Mouse (Mus musculus) heart, embryonic 11.5 days (tissue): ENCODE data around the gene Wnt8b. TPM values are rescaled to one million over a fixed set of nuclear protein-coding genes. Genes with fewer than 3 reads are reported as not detected.

Experiments used
- ATAC-seq: fragments of 200-750 bp; cut with Nextera tagmentation; replicated peaks from 2 replicates; pipeline ENCODE4 v1.8.0; 2017; ENCODE audit warnings: moderate library complexity; ENCODE audit not compliant: insufficient number of reproducible peaks, low FRiP score, low TSS enrichment
- H3K27ac ChIP-seq: fragments of 300-500 bp; sonication (generic); 2 replicates; pipeline ENCODE4 v1.5.1; 2014; ENCODE audit warnings: mild to moderate bottlenecking, low read depth, low read length
- H3K27me3 ChIP-seq: fragments of 300-500 bp; sonication (generic); 2 replicates; pipeline ENCODE4 v1.6.1; 2014; ENCODE audit warnings: mild to moderate bottlenecking, low read length, mixed read lengths; ENCODE audit not compliant: control insufficient read depth, insufficient read depth
- H3K36me3 ChIP-seq: fragments of 300-500 bp; sonication (generic); 2 replicates; pipeline ENCODE4 v1.6.1; 2014; ENCODE audit warnings: mild to moderate bottlenecking, low read length, moderate library complexity, mixed read lengths; ENCODE audit not compliant: control insufficient read depth, insufficient read depth
- H3K4me1 ChIP-seq: fragments of 300-500 bp; sonication (generic); 2 replicates; pipeline ENCODE4 v1.6.1; 2014; ENCODE audit warnings: low read length; ENCODE audit not compliant: control insufficient read depth, insufficient read depth
- H3K4me2 ChIP-seq: fragments of 300-500 bp; sonication (generic); 2 replicates; pipeline ENCODE4 v1.6.1; 2014; ENCODE audit warnings: mild to moderate bottlenecking, moderate library complexity
- H3K4me3 ChIP-seq: fragments of 300-500 bp; sonication (generic); 2 replicates; pipeline ENCODE4 v1.5.1; 2014; ENCODE audit warnings: low read depth, low read length
- H3K9ac ChIP-seq: fragments of 300-500 bp; sonication (generic); 2 replicates; pipeline ENCODE4 v1.6.1; 2014; ENCODE audit warnings: mild to moderate bottlenecking, low read depth, low read length, moderate library complexity
- H3K9me3 ChIP-seq: fragments of 300-500 bp; sonication (generic); replicated peaks from 2 replicates; pipeline ENCODE4 v1.6.1; 2016; ENCODE audit warnings: low read length; ENCODE audit not compliant: control insufficient read depth
- WGBS: fragments of 180-500 bp; shearing (Covaris S2); extraction: QIAGEN DNeasy Blood & Tissue Kit; methylation state at CpG from one replicate; pipeline ENCODE4 v1.1.7; 2014; ENCODE audit not compliant: insufficient replicate concordance; 5-methylcytosine and 5-hydroxymethylcytosine counted together
- polyA plus RNA-seq: library from polyadenylated mRNA; unstranded; fragments of >200 nt; fragmentation: Nextera tagmentation; extraction: Ambion mirVana; gene quantifications from 2 replicates; pipeline ENCODE4 v1.2.1, GENCODE M21; 2014

The Wnt8b gene
- polyA plus RNA-seq, 1 experiment from 2014 or later = not detected

GRCm38 (mm10) chr19:44514521-44515451, 21.5 kb downstream of the Wnt8b start:
- WGBS = 24% methylated on average over 14 of the region's 14 CpGs
- Histone ChIP-seq H3K36me3 (no peaks in the 10 kb centered on the region), H3K4me1 (peaks cover 10% of the 10 kb centered on the region; the same call in 1 of the 2 replicates), H3K9me3 (no peaks in the 10 kb centered on the region), H3K27me3 (peaks cover 76% of the 10 kb centered on the region), H3K4me3 (no peak overlapping the region), H3K4me2 (no peak overlapping the region), H3K9ac (no peak overlapping the region), H3K27ac (no peak overlapping the region)
- no peak for ATAC-seq

- Histone ChIP-seq H3K4me1 (peaks cover 7% of the 10 kb centered on the region; the same call in 1 of the 2 replicates), H3K27ac (no peak overlapping the region), H3K36me3 (no peaks in the 10 kb centered on the region), H3K4me3 (no peak overlapping the region), H3K27me3 (peaks cover 66% of the 10 kb centered on the region), H3K9ac (no peak overlapping the region), H3K4me2 (no peak overlapping the region), H3K9me3 (no peaks in the 10 kb centered on the region)
- ATAC-seq = no peak
- WGBS = 33% methylated on average over 6 of the region's 6 CpGs
Observed at GRCm38 (mm10) chr19:44515769-44516168, 22.5 kb downstream of the Wnt8b start.

GRCm38 (mm10) chr19:44517996-44518768, 24.9 kb downstream of the Wnt8b start:
- Histone ChIP-seq H3K36me3 (no peaks in the 10 kb centered on the region), H3K4me1 (no peaks in the 10 kb centered on the region), H3K4me2 (no peak overlapping the region), H3K9me3 (no peaks in the 10 kb centered on the region), H3K27me3 (peaks cover 42% of the 10 kb centered on the region), H3K4me3 (no peak overlapping the region), H3K27ac (no peak overlapping the region), H3K9ac (no peak overlapping the region)
- WGBS = 55% methylated on average over 12 of the region's 12 CpGs
- no peak for ATAC-seq

- ATAC-seq = no peak
- Histone ChIP-seq H3K9ac (no peak overlapping the region), H3K27me3 (peaks cover 33% of the 10 kb centered on the region)
Observed at GRCm38 (mm10) chr19:44519152-44519551, 25.9 kb downstream of the Wnt8b start.

GRCm38 (mm10) chr19:44525551-44526205, 32.4 kb downstream of the Wnt8b start:
- WGBS = 75% methylated on average over 9 of the region's 9 CpGs
- H3K4me2 ChIP-seq = no peak overlapping the region
- H3K27me3 ChIP-seq = no peaks in the 10 kb centered on the region; the same call in 1 of the 2 replicates
- no peak overlapping the region for H3K4me3 ChIP-seq
- no peaks in the 10 kb centered on the region for H3K36me3 ChIP-seq
- no peaks in the 10 kb centered on the region for H3K9me3 ChIP-seq
- no peak for ATAC-seq
- no peak overlapping the region for H3K9ac ChIP-seq
- no peaks in the 10 kb centered on the region for H3K4me1 ChIP-seq
- H3K27ac ChIP-seq = no peak overlapping the region

More at GRCm38 (mm10) chr19:44519152-44519551, 25.9 kb downstream of the Wnt8b start:
- Histone ChIP-seq H3K9me3 (no peaks in the 10 kb centered on the region), H3K36me3 (no peaks in the 10 kb centered on the region), H3K4me1 (no peaks in the 10 kb centered on the region), H3K4me3 (no peak overlapping the region), H3K4me2 (no peak overlapping the region), H3K27ac (no peak overlapping the region)
- 21% methylated on average over 7 of the region's 7 CpGs for WGBS

- Histone ChIP-seq H3K27me3 (peaks cover 9% of the 10 kb centered on the region), H3K4me2 (no peak overlapping the region), H3K4me1 (no peaks in the 10 kb centered on the region), H3K4me3 (no peak overlapping the region), H3K36me3 (no peaks in the 10 kb centered on the region), H3K9ac (no peak overlapping the region), H3K9me3 (no peaks in the 10 kb centered on the region), H3K27ac (no peak overlapping the region)
- ATAC-seq = no peak
- 74% methylated on average over 6 of the region's 6 CpGs for WGBS
Observed at GRCm38 (mm10) chr19:44530018-44530417, 36.7 kb downstream of the Wnt8b start.

- H3K36me3 ChIP-seq = no peaks in the 10 kb centered on the region
- H3K9ac ChIP-seq = no peak overlapping the region
- peaks cover 9% of the 10 kb centered on the region for H3K27me3 ChIP-seq
- no peak overlapping the region for H3K4me3 ChIP-seq
- H3K9me3 ChIP-seq = no peaks in the 10 kb centered on the region
- ATAC-seq = no peak
- no peak overlapping the region for H3K4me2 ChIP-seq
- WGBS = 34% methylated on average over 3 of the region's 3 CpGs
- no peak overlapping the region for H3K27ac ChIP-seq
- H3K4me1 ChIP-seq = no peaks in the 10 kb centered on the region
Observed at GRCm38 (mm10) chr19:44535376-44535775, 42.1 kb downstream of the Wnt8b start.

- no peak overlapping the region for H3K9ac ChIP-seq
- H3K36me3 ChIP-seq = no peaks in the 10 kb centered on the region
- H3K4me3 ChIP-seq = no peak overlapping the region
- ATAC-seq = no peak
- H3K27ac ChIP-seq = no peak overlapping the region
- WGBS = 77% methylated on average over 8 of the region's 8 CpGs
- H3K9me3 ChIP-seq = peaks cover 5% of the 10 kb centered on the region; the same call in 1 of the 2 replicates
- H3K4me1 ChIP-seq = no peaks in the 10 kb centered on the region
- H3K27me3 ChIP-seq = no peaks in the 10 kb centered on the region
- H3K4me2 ChIP-seq = no peak overlapping the region
Observed at GRCm38 (mm10) chr19:44537416-44537815, 44.1 kb downstream of the Wnt8b start.
